Mouse (Mus musculus): Measurements from ENCODE around the gene Pkd2l1.

DNA sequence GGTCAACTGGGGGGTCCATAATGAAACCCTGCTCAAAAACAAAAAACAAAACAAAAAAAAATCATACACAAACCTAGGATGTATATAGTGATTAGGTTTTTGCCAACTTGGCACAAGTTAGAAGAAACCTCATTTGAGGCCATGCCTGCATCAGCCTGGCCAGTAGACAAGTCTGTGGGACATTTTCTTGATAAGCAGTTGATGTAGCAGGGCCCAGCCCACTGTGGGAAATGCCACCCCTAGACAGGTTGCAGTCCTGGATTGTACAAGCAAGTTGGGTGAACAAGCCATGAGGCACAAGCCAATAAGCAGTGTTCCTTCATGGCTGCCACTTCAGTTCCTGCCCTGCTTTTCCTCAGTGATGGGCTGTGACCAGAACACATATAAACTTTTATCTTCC lies 91.4 kb downstream of the Pkd2l1 start:
- TF ChIP-seq POLR2A (IDR thresholded peaks at IDR 0.05; ENCODE audit: borderline replicate concordance, insufficient read depth, low read length), result no peak
- TF ChIP-seq CTCF (IDR thresholded peaks at IDR 0.05; ENCODE audit: borderline replicate concordance, insufficient read depth, low read depth, low read length), result no peak

Measured in cerebellum, adult 2 months (tissue).